Mouse (Mus musculus) lung, postnatal 4 days (tissue): ENCODE results near the gene Gm9903.

ENCODE experiments used
- DNase-seq, 2 experiments: peaks; one replicate each; pipeline ENCODE4 v3.0.0; 2021

Gene Gm9903

GRCm38 (mm10) chr5:33629301-33629987 lies at the start of gene Gm9903, which contains the start of gene Fam53a:
Gene Gm9903 (plus strand): TSS chr5:33629925.
Gene Fam53a (minus strand): TSS chr5:33629635.
- DNase-seq, result peak; percentile 100

GRCm38 (mm10) chr5:33580336-33580735 lies 49.4 kb upstream of the Gm9903 start:
- DNase-seq, result no peak

DNA sequence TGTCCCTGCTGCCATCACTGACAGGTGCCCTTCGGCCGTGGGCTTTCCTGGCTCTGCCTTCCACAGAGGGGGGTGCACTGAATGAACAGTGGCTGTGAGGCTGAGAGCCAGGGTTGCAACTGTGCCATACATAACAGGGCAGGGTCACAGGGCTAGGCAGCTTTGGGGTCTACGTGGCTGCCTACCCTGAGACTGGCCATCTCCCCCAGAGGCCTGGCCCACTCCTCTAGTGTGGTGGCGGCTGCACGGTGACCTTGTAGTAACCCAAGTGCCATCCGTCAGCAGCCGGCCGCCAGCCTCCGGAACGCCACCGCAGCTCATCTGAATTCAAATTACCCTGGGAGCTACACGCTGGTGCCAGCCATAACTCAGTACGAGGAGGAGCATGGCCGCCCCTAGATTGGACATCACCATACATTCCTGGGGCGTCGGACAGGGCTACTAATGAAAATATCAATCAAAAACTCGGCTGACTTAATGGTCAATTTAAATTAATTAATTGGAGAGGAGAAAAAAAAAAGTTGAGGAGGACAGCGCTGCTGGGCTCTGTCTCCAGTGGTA lies 42.1 kb upstream of the Gm9903 start:
- DNase-seq, result no peak

DNA sequence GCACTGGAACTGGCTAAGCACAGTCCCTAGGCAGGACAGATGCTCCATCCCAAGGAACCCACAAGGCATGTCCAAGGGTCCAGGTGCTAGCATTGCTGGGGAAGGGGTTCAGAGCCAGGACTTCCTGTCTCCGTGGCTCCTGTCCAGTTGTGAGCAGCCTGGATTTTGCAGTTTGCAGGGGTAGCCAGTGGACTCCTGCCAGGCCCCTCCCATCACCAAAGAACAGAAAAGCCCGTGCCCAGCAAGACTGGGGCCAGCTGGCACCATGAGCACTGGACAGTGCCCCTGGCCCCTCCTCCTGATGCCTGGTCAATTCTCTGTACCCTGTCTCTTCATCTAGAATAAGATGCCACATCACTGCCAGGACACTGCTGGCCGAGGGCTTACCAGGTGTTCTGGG lies 41.7 kb upstream of the Gm9903 start:
- DNase-seq, result no peak

DNA sequence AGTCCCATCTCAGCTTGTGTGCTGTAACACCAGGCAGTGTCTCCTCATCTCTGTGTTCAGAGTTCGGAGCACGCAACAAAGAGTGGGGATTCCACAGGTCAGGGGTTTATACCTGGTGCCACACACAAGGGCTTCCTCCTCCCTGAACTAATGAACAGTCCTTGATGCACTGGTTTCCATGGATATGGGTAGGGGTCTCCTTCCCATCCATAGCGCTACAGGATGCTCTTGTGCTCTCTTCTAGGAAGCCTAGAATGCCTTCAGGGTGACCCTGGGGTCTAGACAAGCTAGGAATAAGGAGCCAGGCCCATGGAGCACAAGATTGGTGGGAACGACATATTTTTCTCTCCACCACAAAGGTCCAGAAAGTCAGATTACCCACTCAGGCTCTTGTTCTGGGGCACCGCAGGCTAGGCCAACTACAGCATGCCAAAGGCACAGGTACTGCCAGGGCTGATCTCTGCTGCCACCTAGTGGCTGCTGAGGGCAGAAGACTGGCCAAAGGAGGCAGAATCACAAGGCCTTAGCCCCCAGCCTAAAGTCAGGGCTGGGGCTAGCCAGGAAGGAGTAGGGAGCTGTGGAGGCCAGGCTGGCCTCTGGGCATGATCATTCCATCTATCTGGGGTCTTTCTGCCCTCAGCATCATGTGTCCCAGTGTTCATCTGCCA lies 40.4 kb upstream of the Gm9903 start:
- peak; percentile 67 to 74 for DNase-seq

GRCm38 (mm10) chr5:33593620-33594019 lies 36.1 kb upstream of the Gm9903 start:
- DNase-seq, result peak in 1 of 2 experiments; percentile 12

DNA sequence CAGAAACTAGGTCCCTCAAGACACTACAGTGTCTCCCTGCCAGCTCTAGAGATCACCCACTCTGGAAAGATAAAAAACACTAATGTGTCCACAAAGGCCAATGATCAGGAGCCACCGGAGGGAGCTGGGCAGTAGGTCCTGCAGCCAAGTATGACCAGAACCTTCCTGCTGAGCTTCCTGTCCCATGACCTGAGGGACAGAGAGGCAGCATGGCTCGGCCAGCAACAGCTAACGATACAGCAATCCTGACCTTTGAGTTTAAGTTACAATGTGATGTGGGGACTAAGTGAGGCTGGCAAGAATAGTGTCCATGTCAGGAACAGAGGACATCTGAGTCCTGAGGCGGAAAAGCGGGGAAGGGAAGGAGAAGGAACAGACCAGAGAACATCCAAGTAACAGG lies 24.4 kb upstream of the Gm9903 start:
- no peak for DNase-seq

DNA sequence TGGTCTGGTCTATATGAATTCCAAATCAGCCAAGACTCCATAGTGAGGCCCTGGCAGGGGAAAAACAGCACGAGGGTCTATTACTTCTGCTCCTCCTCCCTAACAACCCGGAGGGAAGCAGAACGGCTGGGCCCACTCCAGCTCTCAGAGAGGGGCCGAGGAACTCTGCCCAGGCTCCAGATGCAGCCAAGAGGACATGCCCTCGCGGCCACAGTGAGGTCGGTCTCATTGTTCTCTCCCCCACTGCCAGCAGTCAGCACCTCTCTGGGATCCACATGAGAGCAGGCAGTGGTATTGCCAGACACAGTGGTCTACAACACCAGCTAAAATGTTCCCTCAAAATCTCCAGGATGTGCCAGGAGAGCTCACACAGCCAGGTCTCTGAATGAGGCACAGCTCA lies 23.1 kb upstream of the Gm9903 start:
- DNase-seq, result no peak

GRCm38 (mm10) chr5:33607434-33607833 lies 22.3 kb upstream of the Gm9903 start:
- DNase-seq, result no peak

GRCm38 (mm10) chr5:33609226-33609625 lies 20.5 kb upstream of the Gm9903 start:
- DNase-seq, result no peak

DNA sequence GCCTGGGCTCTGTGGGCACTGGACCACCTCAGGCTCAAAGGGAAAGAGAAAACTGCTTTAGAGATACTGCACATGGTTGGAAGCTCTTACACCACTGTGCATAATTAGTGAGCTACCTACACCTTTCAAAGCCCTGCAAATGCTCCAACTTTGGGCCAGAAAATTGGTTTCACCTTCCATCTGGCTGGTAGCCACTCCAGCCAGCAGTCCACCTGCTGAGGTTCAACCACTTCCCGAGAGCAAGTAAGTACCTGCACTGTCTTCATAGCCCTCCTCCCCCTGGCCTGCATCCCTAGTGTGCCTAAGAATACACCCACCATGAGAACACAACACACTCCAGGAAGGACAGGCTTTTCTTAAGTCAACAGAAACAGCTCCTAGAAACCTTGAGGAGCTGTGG lies 17.9 kb upstream of the Gm9903 start:
- DNase-seq, result no peak

DNA sequence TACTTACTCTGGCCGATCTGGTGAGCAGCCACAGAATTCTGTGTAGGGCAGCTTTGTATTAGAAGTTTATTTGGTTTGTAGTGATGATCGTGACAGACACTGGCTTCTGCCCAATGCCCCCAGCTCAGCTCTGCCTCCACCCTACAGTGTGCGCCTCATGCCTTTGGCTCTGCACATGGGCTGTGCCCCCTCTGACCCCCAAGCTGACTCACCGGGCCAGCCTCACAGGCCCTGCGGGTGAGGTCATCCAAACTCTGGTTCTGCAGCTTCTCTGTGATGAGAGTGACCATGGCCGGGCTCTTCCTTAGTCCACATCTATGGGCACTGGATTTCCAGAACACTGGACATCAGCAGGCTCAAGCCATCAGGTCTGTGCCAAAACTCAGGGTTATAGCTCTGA lies 15.3 kb upstream of the Gm9903 start:
- DNase-seq, result no peak

GRCm38 (mm10) chr5:33622671-33623070 lies 7.1 kb upstream of the Gm9903 start:
- DNase-seq, result no peak

DNA sequence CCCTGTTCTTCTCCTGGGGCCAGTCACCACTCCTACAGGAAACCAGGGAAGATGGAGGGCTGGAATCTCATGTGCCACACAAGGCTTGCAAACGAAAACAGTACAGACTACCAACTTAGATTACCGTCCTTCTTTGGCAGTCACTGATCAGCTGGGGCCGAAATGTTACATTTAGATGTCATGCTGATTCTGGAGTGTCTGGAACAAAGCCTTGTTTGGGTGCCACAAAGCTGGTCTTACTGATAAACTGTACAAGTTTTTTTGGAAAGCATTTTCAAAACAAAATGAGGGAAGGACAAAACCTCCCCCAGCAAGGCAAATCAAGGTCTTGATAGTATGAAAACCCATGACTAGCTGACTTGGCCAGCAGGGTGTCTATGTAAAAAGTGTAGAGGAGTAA lies 6.0 kb upstream of the Gm9903 start:
- DNase-seq, result no peak

GRCm38 (mm10) chr5:33627968-33628367 lies 1.8 kb upstream of the Gm9903 start:
- peak in 1 of 2 experiments; percentile 10 for DNase-seq

- peak in 1 of 2 experiments; percentile 67 for DNase-seq
Measured at GRCm38 (mm10) chr5:33628820-33629300, 865 bp upstream of the Gm9903 start.

GRCm38 (mm10) chr5:33630061-33630460 lies 336 bp downstream of the Gm9903 start:
- DNase-seq, result peak; percentile 42 to 48

- no peak for DNase-seq
Measured at GRCm38 (mm10) chr5:33630615-33631014, 890 bp downstream of the Gm9903 start.

DNA sequence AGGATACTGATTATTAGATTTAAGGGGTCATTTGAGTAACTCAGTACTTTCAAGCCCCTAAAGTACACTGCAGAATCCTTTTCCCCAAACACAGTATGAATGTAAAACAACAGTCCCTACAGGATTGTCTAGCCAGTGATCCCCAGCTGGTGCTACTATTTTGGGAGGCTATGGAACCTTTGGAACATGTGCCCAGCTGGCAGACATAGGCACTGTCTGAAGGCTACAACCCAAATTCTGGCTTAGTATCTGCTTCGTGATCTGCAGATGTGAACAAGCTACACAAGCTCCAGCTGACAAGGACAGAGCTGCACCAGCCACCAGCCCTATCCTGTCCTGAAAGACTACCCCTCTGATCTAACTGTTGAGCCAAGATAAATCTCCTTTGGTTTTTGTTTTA lies 2.8 kb downstream of the Gm9903 start:
- no peak for DNase-seq

GRCm38 (mm10) chr5:33635361-33635760 lies 5.6 kb downstream of the Gm9903 start:
- no peak for DNase-seq

- no peak for DNase-seq
Measured at GRCm38 (mm10) chr5:33637606-33638350, 8.1 kb downstream of the Gm9903 start.

- DNase-seq, result no peak
Measured at GRCm38 (mm10) chr5:33638826-33639225, 9.1 kb downstream of the Gm9903 start.

GRCm38 (mm10) chr5:33640652-33641051 lies 10.9 kb downstream of the Gm9903 start:
- peak in 1 of 2 experiments; percentile 57 for DNase-seq
